Mouse (Mus musculus) MEL (cell line): ENCODE measurements at regions not wholly inside any gene's neighbourhood (a gene's known extent, or its start where the extent isn't known, plus 50 kb on each side); places are given as distances from the start of the nearest gene placed in this dataset.

Experiments used
- DNase-seq: peaks from one replicate; pipeline ENCODE4 v3.0.0; 2011; ENCODE audit warnings: low read depth, low spot score
- H3K27ac ChIP-seq: 2 replicates; pipeline ENCODE4 v1.5.1; 2012; ENCODE audit warnings: low read depth, mild to moderate bottlenecking, control low read depth, low read length, moderate library complexity; ENCODE audit not compliant: control insufficient read depth
- H3K27me3 ChIP-seq, 2 experiments: fragments of 150-350 bp in 1 of 2; sonication (generic) in 1 of 2; 2 replicates each; pipeline ENCODE4 v1.6.1; 2012; ENCODE audit warnings: low read length in 2 of 2, mild to moderate bottlenecking in 2 of 2, improper control_type of control experiment in 1 of 2, moderate library complexity in 1 of 2; ENCODE audit not compliant: insufficient read depth in 2 of 2, control insufficient read depth in 1 of 2
- H3K36me3 ChIP-seq, 2 experiments: 2 replicates each; pipeline ENCODE4 v1.6.1; 2012 to 2014; ENCODE audit warnings: low read length in 2 of 2, improper control_type of control experiment in 1 of 2, inconsistent platforms in 1 of 2, mild to moderate bottlenecking in 1 of 2; ENCODE audit not compliant: insufficient read depth in 2 of 2, control insufficient read depth in 1 of 2
- H3K4me1 ChIP-seq, 2 experiments: fragments of 150-350 bp in 1 of 2; sonication (generic) in 1 of 2; 2 replicates each; pipeline ENCODE4 v1.6.1; 2012; ENCODE audit warnings: low read length in 2 of 2, improper control_type of control experiment in 1 of 2, mild to moderate bottlenecking in 1 of 2; ENCODE audit not compliant: insufficient read depth in 2 of 2, control insufficient read depth in 1 of 2
- H3K4me3 ChIP-seq, 2 experiments: fragments of 150-350 bp in 1 of 2; sonication (generic) in 1 of 2; 2 replicates each; pipeline ENCODE4 v1.5.1; 2012; ENCODE audit warnings: low read depth in 2 of 2, low read length in 2 of 2, mild to moderate bottlenecking in 2 of 2, moderate library complexity in 2 of 2, control low read depth in 1 of 2, improper control_type of control experiment in 1 of 2; ENCODE audit not compliant: control insufficient read depth in 1 of 2, insufficient read depth in 1 of 2
- H3K79me2 ChIP-seq: 2 replicates; pipeline ENCODE4 v1.6.1; 2012; ENCODE audit warnings: mild to moderate bottlenecking, low read length, moderate library complexity; ENCODE audit not compliant: control insufficient read depth, poor library complexity, insufficient read depth
- H3K9ac ChIP-seq: 2 replicates; pipeline ENCODE4 v1.6.1; 2012; ENCODE audit warnings: low read depth, mild to moderate bottlenecking, control low read depth, low read length, moderate library complexity; ENCODE audit not compliant: control insufficient read depth, poor library complexity, severe bottlenecking
- H3K9me3 ChIP-seq: fragments of 150-350 bp; sonication (generic); replicated peaks from 2 replicates; pipeline ENCODE4 v1.6.1; 2012; ENCODE audit warnings: mild to moderate bottlenecking, low read length, improper control_type of control experiment, moderate library complexity; ENCODE audit not compliant: insufficient read depth
- BHLHE40 ChIP-seq: IDR thresholded peaks from 2 replicates; pipeline ENCODE4 v1.6.1; 2012; ENCODE audit warnings: low read depth, mild to moderate bottlenecking, inconsistent platforms, low read length, improper control_type of control experiment, borderline replicate concordance
- CHD1 ChIP-seq: IDR thresholded peaks from 2 replicates; pipeline ENCODE4 v1.6.1; 2012; ENCODE audit warnings: low read depth, mild to moderate bottlenecking, inconsistent platforms, low read length, improper control_type of control experiment
- CHD2 ChIP-seq: IDR thresholded peaks from 2 replicates; pipeline ENCODE4 v1.6.1; 2011; ENCODE audit warnings: low read length, improper control_type of control experiment
- CTCF ChIP-seq, 3 experiments: IDR thresholded peaks in 2 of 3; conservative IDR thresholded peaks in 1 of 3; 2 replicates each; pipeline ENCODE4 v1.5.1; 2011 to 2012; ENCODE audit warnings: low read length in 3 of 3, low read depth in 2 of 3, mild to moderate bottlenecking in 2 of 3, improper control_type of control experiment in 1 of 3, inconsistent platforms in 1 of 3, mixed read lengths in 1 of 3, moderate library complexity in 1 of 3; ENCODE audit not compliant: control insufficient read depth in 1 of 3, insufficient read depth in 1 of 3, poor library complexity in 1 of 3, severe bottlenecking in 1 of 3
- ELF1 ChIP-seq: IDR thresholded peaks from 2 replicates; pipeline ENCODE4 v1.6.1; 2014; ENCODE audit warnings: low read depth, mild to moderate bottlenecking, inconsistent platforms, low read length, improper control_type of control experiment, moderate library complexity
- MAX ChIP-seq: IDR thresholded peaks from 2 replicates; pipeline ENCODE4 v1.6.1; 2011; ENCODE audit warnings: low read length, improper control_type of control experiment
- MAZ ChIP-seq: IDR thresholded peaks from 2 replicates; pipeline ENCODE4 v1.6.1; 2012; ENCODE audit warnings: low read depth, mild to moderate bottlenecking, inconsistent platforms, low read length, improper control_type of control experiment
- MEF2A ChIP-seq: IDR thresholded peaks from 2 replicates; pipeline ENCODE4 v1.6.1; 2014; ENCODE audit warnings: low read depth, mild to moderate bottlenecking, inconsistent platforms, low read length, improper control_type of control experiment; ENCODE audit not compliant: poor library complexity, insufficient replicate concordance, severe bottlenecking; ENCODE audit errors: extremely low read depth
- MYB ChIP-seq: IDR thresholded peaks from 2 replicates; pipeline ENCODE4 v1.6.1; 2011; ENCODE audit warnings: mild to moderate bottlenecking, low read depth, low read length, improper control_type of control experiment
- NELFE ChIP-seq: IDR thresholded peaks from 2 replicates; pipeline ENCODE4 v1.6.1; 2011; ENCODE audit warnings: low read depth, low read length, improper control_type of control experiment
- POLR2AphosphoS2 ChIP-seq: IDR thresholded peaks from 2 replicates; pipeline ENCODE4 v1.6.1; 2011; ENCODE audit warnings: low read length, improper control_type of control experiment
- RAD21 ChIP-seq: IDR thresholded peaks from 2 replicates; pipeline ENCODE4 v1.6.1; 2011; ENCODE audit warnings: mild to moderate bottlenecking, low read depth, low read length, improper control_type of control experiment
- RCOR1 ChIP-seq: IDR thresholded peaks from 2 replicates; pipeline ENCODE4 v1.6.1; 2012; ENCODE audit warnings: low read depth, mild to moderate bottlenecking, inconsistent platforms, low read length, improper control_type of control experiment
- TBP ChIP-seq: IDR thresholded peaks from 2 replicates; pipeline ENCODE4 v1.8.0; 2011; ENCODE audit warnings: low read depth, low read length, improper control_type of control experiment
- USF1 ChIP-seq: IDR thresholded peaks from 2 replicates; pipeline ENCODE4 v1.6.1; 2014; ENCODE audit warnings: low read depth, mild to moderate bottlenecking, inconsistent platforms, low read length, improper control_type of control experiment, moderate library complexity
- USF2 ChIP-seq, 2 experiments: IDR thresholded peaks; 2 replicates each; pipeline ENCODE4 v1.6.1; 2011 to 2012; ENCODE audit warnings: improper control_type of control experiment in 2 of 2, low read length in 2 of 2, borderline replicate concordance in 1 of 2, inconsistent platforms in 1 of 2, low read depth in 1 of 2, mild to moderate bottlenecking in 1 of 2; ENCODE audit not compliant: insufficient read depth in 1 of 2
- ZC3H11A ChIP-seq: IDR thresholded peaks from 2 replicates; pipeline ENCODE4 v1.6.1; 2012; ENCODE audit warnings: low read depth, mild to moderate bottlenecking, inconsistent platforms, low read length, improper control_type of control experiment
- ZMIZ1 ChIP-seq: IDR thresholded peaks from 2 replicates; pipeline ENCODE4 v1.6.1; 2012; ENCODE audit warnings: low read depth, mild to moderate bottlenecking, inconsistent platforms, low read length, improper control_type of control experiment, moderate library complexity
- ZNF384 ChIP-seq: IDR thresholded peaks from 2 replicates; pipeline ENCODE4 v1.6.1; 2012; ENCODE audit warnings: low read depth, mild to moderate bottlenecking, inconsistent platforms, low read length, improper control_type of control experiment

- DNase-seq, result no peak
- no peak for TF ChIP-seq NELFE
- no peak for TF ChIP-seq ELF1
- TF ChIP-seq TBP, result no peak
- TF ChIP-seq ZNF384, result no peak
- no peak for TF ChIP-seq POLR2AphosphoS2
- no peak for TF ChIP-seq BHLHE40
- TF ChIP-seq RCOR1, result no peak
- no peak for TF ChIP-seq USF2 (IDR thresholded peaks at IDR 0.05; ENCODE audit: borderline replicate concordance in 1 of 2, insufficient read depth in 1 of 2, low read depth in 1 of 2, low read length in 2 of 2)
- TF ChIP-seq ZMIZ1, result no peak
- TF ChIP-seq MEF2A, result no peak
- no peak for TF ChIP-seq USF1
- TF ChIP-seq CHD1, result no peak
- no peak for TF ChIP-seq MAZ
- no peak for TF ChIP-seq RAD21
- TF ChIP-seq CHD2, result no peak
- no peak for TF ChIP-seq MYB
- H3K4me1 ChIP-seq, result no peaks in the 10 kb centered on the region; a peak in 1 of 4 replicates
- no peak overlapping the region for H3K27ac ChIP-seq
- H3K79me2 ChIP-seq, result no peaks in the 10 kb centered on the region
- H3K27me3 ChIP-seq, result no peaks in the 10 kb centered on the region
- no peaks in the 10 kb centered on the region for H3K36me3 ChIP-seq
- H3K9ac ChIP-seq, result no peak overlapping the region
- H3K9me3 ChIP-seq, result no peaks in the 10 kb centered on the region
- no peak overlapping the region for H3K4me3 ChIP-seq
These were observed 329.6 kb downstream of the Rps29 start for GRCm38 (mm10) chr12:68829404-68829803.

GRCm38 (mm10) chr12:68827549-68828249 lies 331.3 kb downstream of the Rps29 start:
- no peaks in the 10 kb centered on the region for H3K27me3 ChIP-seq
- DNase-seq, result no peak
- H3K9ac ChIP-seq, result no peak overlapping the region
- H3K36me3 ChIP-seq, result no peaks in the 10 kb centered on the region
- H3K27ac ChIP-seq, result no peak overlapping the region
- no peaks in the 10 kb centered on the region for H3K9me3 ChIP-seq
- H3K4me3 ChIP-seq, result no peak overlapping the region
- no peaks in the 10 kb centered on the region for H3K79me2 ChIP-seq
- TF ChIP-seq ZMIZ1 (no peak), CTCF (IDR thresholded peaks at IDR 0.05 in 2 of 3, conservative IDR thresholded peaks at IDR 0.05 in 1 of 3; ENCODE audit: control insufficient read depth in 1 of 3, insufficient read depth in 1 of 3, low read depth in 2 of 3, low read length in 3 of 3, poor library complexity in 1 of 3, severe bottlenecking in 1 of 3) (no peak), ZC3H11A (no peak), POLR2AphosphoS2 (no peak), MAX (no peak), CHD2 (no peak)
- no peaks in the 10 kb centered on the region for H3K4me1 ChIP-seq
